Mouse (Mus musculus): ENCODE measurements at regions not wholly inside any gene's neighbourhood (a gene's known extent, or its start where the extent isn't known, plus 50 kb on each side); places are given as distances from the start of the nearest gene placed in this dataset.
A peak's percentile ranks its signal among the peaks of the same experiment; 100 is the strongest.

DNA sequence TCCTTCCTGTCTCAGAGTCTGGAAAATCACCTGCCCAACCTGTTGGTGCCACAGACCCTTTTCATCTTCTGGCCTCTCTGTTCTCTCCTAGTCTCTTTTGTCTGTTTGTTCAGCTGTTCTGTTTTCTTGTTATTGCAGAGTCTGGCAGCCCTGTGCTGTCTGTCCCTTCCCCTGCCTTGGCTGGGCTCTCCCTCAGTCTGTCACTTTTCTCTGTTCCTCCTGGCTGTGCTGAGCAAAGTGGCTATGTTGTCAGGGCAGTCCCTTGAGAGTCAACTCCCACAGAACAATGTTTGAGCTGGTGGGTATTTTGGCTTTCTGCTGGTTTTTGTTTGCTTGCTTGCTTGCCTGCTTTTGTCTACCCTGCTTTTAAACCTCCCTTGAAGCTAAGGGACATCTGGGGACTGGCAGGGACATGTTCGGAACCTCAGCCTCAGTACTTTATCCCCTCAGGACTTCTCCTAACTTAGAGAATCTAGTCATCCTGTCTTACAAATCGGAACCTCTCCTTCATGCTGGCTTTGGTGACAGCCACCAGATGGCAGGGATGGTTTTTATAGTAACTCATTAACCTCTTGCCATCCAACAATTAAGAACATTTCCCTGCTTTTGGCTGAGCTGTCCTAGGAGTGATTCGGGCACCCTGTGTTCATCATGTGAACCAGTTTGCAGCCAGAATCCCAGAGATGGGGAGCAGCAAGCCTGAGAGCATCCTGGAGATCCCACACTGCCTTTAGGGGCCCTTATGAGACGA is 174.1 kb downstream of the Uaca start:
- H3K9me3 ChIP-seq, result no peaks in the 10 kb centered on the region
- WGBS, result 56% methylated on average over 4 of the region's 4 CpGs
- no peak overlapping the region for H3K27ac ChIP-seq (replicated peaks)
- no peaks in the 10 kb centered on the region for H3K36me3 ChIP-seq
- H3K4me2 ChIP-seq, result no peak overlapping the region
- no peaks in the 10 kb centered on the region for H3K4me1 ChIP-seq
- peaks cover 13% of the 10 kb centered on the region; the same call in 1 of the 2 replicates for H3K27me3 ChIP-seq (replicated peaks)
- no peak overlapping the region for H3K9ac ChIP-seq
- no peak overlapping the region for H3K4me3 ChIP-seq
- ATAC-seq (ENCODE audit: extremely low read depth, insufficient number of reproducible peaks, low FRiP score, low TSS enrichment), result no peak

- 64% methylated on average over 9 of the region's 9 CpGs for WGBS
Observed at GRCm38 (mm10) chr9:60972201-60972910, 178.0 kb downstream of the Uaca start.

GRCm38 (mm10) chr9:60974546-60974945 is 180.2 kb downstream of the Uaca start:
- 0 out of 2 replicates have a peak, but pooled peaks cover 4% of the 10 kb centered on the region for H3K9me3 ChIP-seq
- no peak overlapping the region for H3K9ac ChIP-seq
- H3K36me3 ChIP-seq, result no peaks in the 10 kb centered on the region
- WGBS, result 54% methylated on average over 1 of the region's 1 CpGs
- H3K27me3 ChIP-seq (replicated peaks), result 0 out of 2 replicates have a peak, but pooled peaks cover 4% of the 10 kb centered on the region
- ATAC-seq (ENCODE audit: extremely low read depth, insufficient number of reproducible peaks, low FRiP score, low TSS enrichment), result no peak
- H3K4me3 ChIP-seq, result no peak overlapping the region
- no peak overlapping the region for H3K4me2 ChIP-seq
- H3K27ac ChIP-seq (replicated peaks), result no peak overlapping the region
- peaks cover 6% of the 10 kb centered on the region; the same call in 1 of the 2 replicates for H3K4me1 ChIP-seq

More at GRCm38 (mm10) chr9:60972201-60972910, 178.0 kb downstream of the Uaca start:
- Histone ChIP-seq H3K4me3 (no peak overlapping the region), H3K27ac (replicated peaks) (no peak overlapping the region), H3K4me2 (no peak overlapping the region), H3K36me3 (no peaks in the 10 kb centered on the region), H3K4me1 (peaks cover 6% of the 10 kb centered on the region; the same call in 1 of the 2 replicates), H3K9ac (no peak overlapping the region), H3K27me3 (replicated peaks) (0 out of 2 replicates have a peak, but pooled peaks cover 8% of the 10 kb centered on the region), H3K9me3 (no peaks in the 10 kb centered on the region)
- no peak for ATAC-seq (ENCODE audit: extremely low read depth, insufficient number of reproducible peaks, low FRiP score, low TSS enrichment)

DNA sequence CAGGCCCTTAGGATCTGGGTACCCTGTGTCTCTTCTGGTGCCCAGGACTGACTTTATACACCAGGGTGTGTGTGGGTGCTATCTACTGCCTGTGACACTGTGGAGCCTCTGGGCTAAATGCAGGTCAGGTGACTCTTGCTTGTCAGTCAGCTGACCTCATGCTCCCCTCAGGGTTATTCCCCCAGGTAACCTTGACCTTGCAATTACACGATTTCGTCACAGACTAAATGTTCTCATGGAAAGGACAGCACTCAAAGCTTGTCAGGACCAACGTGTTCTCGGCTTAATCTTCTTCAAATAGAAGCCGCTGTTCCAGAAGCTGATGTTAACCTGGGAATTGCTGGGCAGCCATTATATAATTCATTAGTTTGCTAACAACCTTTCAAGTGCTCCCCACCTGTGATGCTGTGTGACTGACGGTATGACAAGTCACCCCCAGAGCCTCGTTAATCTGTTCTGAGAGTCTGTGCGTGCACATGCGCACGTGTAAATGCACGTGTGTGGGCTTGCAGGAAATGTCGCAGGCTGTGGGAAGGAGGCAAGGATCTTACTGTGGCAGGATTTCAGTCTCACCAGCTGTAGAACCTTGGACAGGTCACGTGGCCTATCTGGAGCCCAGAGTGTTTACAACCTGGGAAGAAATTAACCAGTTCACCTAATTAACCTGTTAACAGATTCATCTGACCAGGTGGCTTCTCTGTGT is 188.2 kb downstream of the Uaca start:
- Histone ChIP-seq H3K4me2 (no peak overlapping the region), H3K27me3 (replicated peaks) (peaks cover 20% of the 10 kb centered on the region)
- no peak for ATAC-seq (ENCODE audit: extremely low read depth, insufficient number of reproducible peaks, low FRiP score, low TSS enrichment)

GRCm38 (mm10) chr9:60983246-60983645 is 188.9 kb downstream of the Uaca start:
- 64% methylated on average over 5 of the region's 5 CpGs for WGBS
- no peak for ATAC-seq (ENCODE audit: extremely low read depth, insufficient number of reproducible peaks, low FRiP score, low TSS enrichment)
- Histone ChIP-seq H3K4me1 (no peaks in the 10 kb centered on the region), H3K9ac (no peak overlapping the region), H3K36me3 (no peaks in the 10 kb centered on the region), H3K27me3 (replicated peaks) (peaks cover 20% of the 10 kb centered on the region), H3K4me2 (no peak overlapping the region), H3K9me3 (0 out of 2 replicates have a peak, but pooled peaks cover 3% of the 10 kb centered on the region), H3K27ac (replicated peaks) (no peak overlapping the region), H3K4me3 (no peak overlapping the region)

More for the DNA sequence above, 188.2 kb downstream of the Uaca start:
- H3K27ac ChIP-seq (replicated peaks), result no peak overlapping the region
- no peak overlapping the region for H3K4me3 ChIP-seq
- H3K9ac ChIP-seq, result no peak overlapping the region
- no peaks in the 10 kb centered on the region for H3K4me1 ChIP-seq
- 72% methylated on average over 13 of the region's 13 CpGs for WGBS
- H3K36me3 ChIP-seq, result no peaks in the 10 kb centered on the region
- 0 out of 2 replicates have a peak, but pooled peaks cover 4% of the 10 kb centered on the region for H3K9me3 ChIP-seq

DNA sequence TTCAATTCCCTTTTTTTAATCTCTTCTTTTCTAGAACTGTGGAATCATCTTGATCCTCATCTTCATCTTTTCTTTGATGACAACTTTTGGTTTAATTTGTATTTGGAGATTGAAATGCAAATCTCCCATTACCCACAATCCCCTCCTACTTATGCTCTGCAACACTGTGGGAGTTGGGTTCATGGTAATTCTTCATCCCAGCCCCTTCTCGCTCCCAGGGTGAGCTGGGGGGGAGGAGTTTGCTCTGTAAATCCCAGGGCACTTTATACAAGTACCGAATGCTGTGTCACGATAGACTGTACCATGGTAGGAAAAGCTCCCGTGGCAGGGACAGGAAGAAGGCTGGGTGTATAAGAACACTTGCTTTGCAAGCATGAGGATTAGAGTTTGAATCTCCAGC is 193.8 kb downstream of the Uaca start:
- H3K4me3 ChIP-seq, result no peak overlapping the region
- no peak for ATAC-seq (ENCODE audit: extremely low read depth, insufficient number of reproducible peaks, low FRiP score, low TSS enrichment)
- H3K27me3 ChIP-seq (replicated peaks), result 0 out of 2 replicates have a peak, but pooled peaks cover 13% of the 10 kb centered on the region
- no peak overlapping the region for H3K9ac ChIP-seq
- H3K4me2 ChIP-seq, result no peak overlapping the region
- H3K4me1 ChIP-seq, result peaks cover 6% of the 10 kb centered on the region
- H3K36me3 ChIP-seq, result no peaks in the 10 kb centered on the region
- H3K9me3 ChIP-seq, result no peaks in the 10 kb centered on the region
- 52% methylated on average over 4 of the region's 4 CpGs for WGBS
- H3K27ac ChIP-seq (replicated peaks), result no peak overlapping the region

DNA sequence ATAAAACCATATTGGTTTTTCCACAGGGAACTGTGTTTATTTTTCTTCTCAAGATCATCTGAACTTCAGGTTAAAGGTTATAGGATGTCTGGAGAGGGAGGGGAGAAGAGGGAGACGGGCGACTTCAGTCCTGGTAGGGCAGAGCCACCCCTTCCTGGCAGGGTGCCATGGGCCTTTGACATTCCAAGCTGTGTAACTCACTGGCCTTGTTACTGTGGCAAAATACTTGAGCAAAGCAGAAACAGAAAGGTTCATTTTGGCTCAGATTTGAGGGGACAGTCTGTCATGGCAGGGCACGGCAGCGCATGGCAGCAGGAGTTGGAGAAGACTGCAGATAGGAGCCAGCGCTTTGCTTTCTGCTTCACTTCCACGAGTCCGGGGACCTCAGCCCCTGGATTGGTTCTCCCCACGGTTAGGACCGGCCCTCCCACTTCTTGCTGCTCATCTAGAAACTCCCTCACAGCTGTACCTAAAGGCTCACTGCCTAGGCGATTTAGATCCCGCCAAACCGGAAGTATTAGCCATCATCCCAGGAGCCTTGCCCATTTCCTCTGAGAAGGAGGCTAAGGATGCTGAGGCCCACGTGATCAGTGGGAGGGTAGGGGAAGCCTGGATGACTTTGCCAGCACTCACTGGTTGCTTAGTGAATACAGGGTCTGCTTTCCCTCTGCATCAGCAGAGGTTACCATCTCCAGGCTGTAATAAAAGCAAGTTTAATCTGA is 195.5 kb downstream of the Uaca start:
- no peak overlapping the region for H3K9ac ChIP-seq
- no peaks in the 10 kb centered on the region for H3K9me3 ChIP-seq
- 0 out of 2 replicates have a peak overlapping the region, but pooled peaks have one; percentile 9 for H3K27ac ChIP-seq (replicated peaks)
- H3K36me3 ChIP-seq, result no peaks in the 10 kb centered on the region
- H3K4me1 ChIP-seq, result peaks cover 14% of the 10 kb centered on the region
- 37% methylated on average over 13 of the region's 13 CpGs for WGBS
- peak overlapping the region; percentile 44 for H3K4me2 ChIP-seq
- 0 out of 2 replicates have a peak, but pooled peaks cover 13% of the 10 kb centered on the region for H3K27me3 ChIP-seq (replicated peaks)
- H3K4me3 ChIP-seq, result 0 out of 2 replicates have a peak overlapping the region, but pooled peaks have one; percentile 14
- ATAC-seq (ENCODE audit: extremely low read depth, insufficient number of reproducible peaks, low FRiP score, low TSS enrichment), result no peak

DNA sequence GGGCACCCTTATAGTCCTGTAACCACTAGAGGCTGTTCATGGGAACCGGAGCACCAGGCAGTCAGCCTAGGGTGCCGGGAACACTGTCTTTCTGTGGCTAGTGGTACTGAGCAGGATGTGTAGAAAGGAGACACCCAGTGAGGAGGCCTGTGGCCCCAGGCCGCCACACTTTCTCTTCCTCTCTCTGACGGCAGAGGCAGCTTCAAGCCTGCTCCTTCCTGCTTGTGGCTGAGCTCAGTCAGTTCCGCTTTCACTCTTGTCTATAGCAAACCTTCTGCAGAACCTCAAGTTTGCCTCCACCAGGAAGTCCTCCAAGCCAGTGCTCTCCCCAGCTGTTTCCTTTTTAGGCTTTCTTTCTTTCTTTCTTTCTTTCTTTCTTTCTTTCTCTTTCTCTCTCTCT is 197.2 kb downstream of the Uaca start:
- Histone ChIP-seq H3K9me3 (no peaks in the 10 kb centered on the region), H3K27ac (replicated peaks) (no peak overlapping the region), H3K27me3 (replicated peaks) (0 out of 2 replicates have a peak, but pooled peaks cover 13% of the 10 kb centered on the region), H3K9ac (no peak overlapping the region), H3K4me1 (peaks cover 22% of the 10 kb centered on the region), H3K36me3 (no peaks in the 10 kb centered on the region), H3K4me2 (no peak overlapping the region), H3K4me3 (no peak overlapping the region)
- no peak for ATAC-seq (ENCODE audit: extremely low read depth, insufficient number of reproducible peaks, low FRiP score, low TSS enrichment)
- 62% methylated on average over 5 of the region's 5 CpGs for WGBS

DNA sequence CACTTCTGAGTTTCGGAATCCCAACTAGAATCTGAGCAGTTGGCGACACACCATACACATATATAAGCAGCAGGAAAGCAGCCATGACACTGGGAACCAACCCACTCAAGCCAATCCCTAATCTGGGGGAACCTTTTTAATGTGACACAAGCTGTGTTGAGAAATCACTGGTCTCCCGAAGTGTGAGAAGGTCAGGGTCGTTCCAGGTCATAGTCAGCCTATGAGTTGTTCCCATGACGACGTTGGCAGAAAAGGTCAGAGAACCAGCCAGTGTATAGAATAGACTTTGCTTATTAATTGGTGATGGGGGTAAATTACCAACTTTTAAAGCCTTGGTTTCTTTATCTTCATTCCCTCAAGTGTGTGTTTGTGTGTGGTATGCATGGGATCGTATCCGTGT is 199.3 kb downstream of the Uaca start:
- peaks cover 17% of the 10 kb centered on the region; the same call in 1 of the 2 replicates for H3K27me3 ChIP-seq (replicated peaks)
- H3K27ac ChIP-seq (replicated peaks), result no peak overlapping the region
- H3K9ac ChIP-seq, result no peak overlapping the region
- peaks cover 22% of the 10 kb centered on the region for H3K4me1 ChIP-seq
- no peak for ATAC-seq (ENCODE audit: extremely low read depth, insufficient number of reproducible peaks, low FRiP score, low TSS enrichment)
- no peaks in the 10 kb centered on the region for H3K36me3 ChIP-seq
- WGBS, result 82% methylated on average over 8 of the region's 8 CpGs
- H3K4me3 ChIP-seq, result no peak overlapping the region
- no peak overlapping the region for H3K4me2 ChIP-seq
- H3K9me3 ChIP-seq, result no peaks in the 10 kb centered on the region

DNA sequence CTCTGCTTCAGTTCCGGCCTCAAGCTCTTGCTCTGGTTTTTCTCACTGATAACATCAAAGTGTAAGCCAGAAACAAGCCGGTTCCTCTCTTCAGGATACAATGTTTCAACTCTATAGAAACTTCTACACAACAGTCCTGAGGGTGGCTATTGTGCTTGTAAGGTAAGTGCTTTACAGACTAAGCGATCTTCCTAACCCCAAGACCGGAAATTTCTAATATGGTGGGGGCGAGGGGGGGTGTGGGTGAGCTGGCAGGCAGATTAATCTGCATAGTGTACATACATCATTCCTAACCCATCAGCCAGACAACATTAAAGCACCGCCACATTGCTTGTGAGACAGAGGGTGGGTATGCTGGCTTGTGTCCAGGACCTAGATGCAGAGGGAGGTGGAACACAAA is 200.8 kb downstream of the Uaca start:
- Histone ChIP-seq H3K27ac (replicated peaks) (no peak overlapping the region), H3K4me2 (0 out of 2 replicates have a peak overlapping the region, but pooled peaks have one; percentile 9), H3K36me3 (no peaks in the 10 kb centered on the region), H3K9me3 (no peaks in the 10 kb centered on the region), H3K4me1 (peaks cover 17% of the 10 kb centered on the region), H3K9ac (no peak overlapping the region), H3K27me3 (replicated peaks) (peaks cover 26% of the 10 kb centered on the region; the same call in 1 of the 2 replicates), H3K4me3 (no peak overlapping the region)
- no peak for ATAC-seq (ENCODE audit: extremely low read depth, insufficient number of reproducible peaks, low FRiP score, low TSS enrichment)
- 29% methylated on average over 6 of the region's 6 CpGs for WGBS

Data from heart, embryonic 13.5 days (tissue).